Mouse (Mus musculus) A20 (cell line): ENCODE measurements around the gene Zfp668.

Source experiments
- DNase-seq: peaks from one replicate; pipeline ENCODE4 v3.0.0-alpha.2; 2011; ENCODE audit warnings: low read depth, low spot score

Gene Zfp668

DNA sequence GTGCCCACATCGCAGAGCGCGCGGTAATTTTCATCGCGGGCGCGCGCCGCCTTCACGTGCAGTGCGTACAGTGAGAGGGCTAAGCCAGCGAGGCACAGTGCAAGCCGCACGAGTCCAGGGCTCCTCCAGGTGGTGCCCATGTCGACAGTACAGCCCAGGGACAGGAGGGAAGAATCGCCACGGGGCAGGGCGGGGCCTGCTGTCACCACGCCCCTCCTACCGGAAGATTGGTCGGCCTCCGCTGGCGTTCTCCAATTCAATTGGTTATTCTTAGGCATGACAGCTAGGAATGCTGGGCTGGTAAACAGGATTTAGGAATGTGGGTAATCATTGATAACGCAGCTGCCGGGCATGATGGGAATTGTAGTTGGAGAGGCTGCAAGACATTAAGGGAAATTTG is 18.8 kb upstream of the Zfp668 start, which contains the start of the genes Gm21974 and Vkorc1:
Gene Gm21974 (minus strand): TSS at position 13 of the 400 bp plus-strand sequence.
Gene Vkorc1 (minus strand): TSS at position 176 of the 400 bp plus-strand sequence.
- peak; percentile 93 for DNase-seq

DNA sequence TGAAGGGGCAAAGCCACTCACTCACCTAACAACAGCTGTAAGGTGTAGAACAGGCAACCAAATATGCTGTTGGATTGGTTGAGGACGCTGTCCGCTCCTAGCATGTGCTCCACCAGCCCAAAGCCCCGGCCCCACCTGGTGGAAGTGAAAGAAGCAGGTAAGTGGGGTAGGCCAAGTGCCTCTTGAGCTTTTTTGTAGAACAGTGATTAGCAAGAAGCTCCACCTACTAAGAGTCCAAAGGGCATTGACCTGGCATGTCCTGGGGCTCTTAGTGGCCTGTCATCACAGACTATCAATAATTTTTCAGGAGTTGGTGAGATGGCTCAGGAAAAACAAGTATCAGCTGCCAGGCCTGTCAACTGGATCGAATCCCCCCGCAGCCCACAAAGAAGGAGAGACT is 17.9 kb upstream of the Zfp668 start:
- DNase-seq = peak; percentile 28

GRCm38 (mm10) chr7:127890798-127891197 is 14.2 kb upstream of the Zfp668 start, which contains the start of gene Prss53:
Prss53 (minus strand) TSS chr7:127890970.
- DNase-seq = no peak

DNA sequence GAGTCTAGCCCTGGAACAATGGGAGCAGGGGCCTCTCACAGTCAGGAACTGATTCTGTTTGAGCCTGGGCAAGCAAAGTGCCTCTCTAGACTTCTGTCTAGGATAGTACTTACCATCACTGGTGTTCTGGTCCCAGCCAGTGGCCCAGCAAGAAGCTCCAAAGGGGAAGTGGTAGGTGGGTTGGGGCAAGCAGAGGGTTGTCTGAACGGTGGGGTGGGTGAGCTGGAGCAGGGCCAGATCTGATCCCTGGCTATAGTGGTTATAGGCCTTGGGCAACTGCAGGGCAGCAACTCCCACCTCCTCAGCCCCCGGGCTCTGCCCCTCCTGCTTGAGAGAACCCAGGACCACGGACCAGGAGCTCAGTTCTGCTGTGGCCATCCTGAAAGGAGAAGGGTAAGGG is 12.2 kb upstream of the Zfp668 start:
- no peak for DNase-seq

DNA sequence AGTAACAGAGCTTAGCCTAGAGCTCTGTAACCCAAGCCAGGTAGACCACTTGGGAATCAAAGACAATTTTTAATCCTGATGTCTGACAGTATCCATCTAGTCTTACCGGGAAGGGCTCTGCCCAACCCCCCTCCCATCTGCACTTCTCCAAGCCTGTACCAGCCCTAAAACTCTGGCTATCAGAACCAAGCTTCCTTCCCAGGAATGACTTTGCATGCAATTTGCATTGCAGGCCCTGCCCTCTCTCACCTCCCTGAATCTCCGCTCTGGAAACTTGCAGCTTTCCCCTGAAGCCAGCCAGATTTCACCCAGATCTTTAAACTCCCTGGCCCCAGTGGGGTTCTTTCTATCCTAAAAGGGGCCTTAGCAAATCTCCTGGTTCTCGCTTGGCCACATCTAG is 11.2 kb upstream of the Zfp668 start:
- DNase-seq = no peak

- DNase-seq = no peak
Observed at GRCm38 (mm10) chr7:127887191-127887590, 10.6 kb upstream of the Zfp668 start.

DNA sequence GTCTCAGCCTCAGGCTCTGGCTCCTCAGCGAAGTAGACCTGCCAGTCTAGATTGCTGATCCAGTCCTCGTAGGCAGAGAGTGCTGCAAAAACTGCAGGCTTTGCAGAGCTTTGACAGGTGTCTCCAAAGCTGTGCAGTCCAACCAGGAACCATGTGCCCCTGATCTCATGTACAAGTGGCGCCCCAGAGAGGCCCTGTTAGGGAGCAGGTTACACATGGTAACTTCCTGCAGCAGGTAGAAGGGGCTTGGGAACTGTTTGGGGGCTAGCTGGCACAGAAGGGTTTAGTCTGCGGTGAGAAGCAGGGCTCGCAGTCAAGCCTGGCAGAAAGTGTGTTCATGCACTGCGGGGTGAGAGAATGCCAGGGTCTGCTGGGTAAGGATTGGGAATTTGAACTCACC is 9.9 kb upstream of the Zfp668 start:
- no peak for DNase-seq

- DNase-seq = no peak
Observed at GRCm38 (mm10) chr7:127885951-127886350, 9.3 kb upstream of the Zfp668 start.

DNA sequence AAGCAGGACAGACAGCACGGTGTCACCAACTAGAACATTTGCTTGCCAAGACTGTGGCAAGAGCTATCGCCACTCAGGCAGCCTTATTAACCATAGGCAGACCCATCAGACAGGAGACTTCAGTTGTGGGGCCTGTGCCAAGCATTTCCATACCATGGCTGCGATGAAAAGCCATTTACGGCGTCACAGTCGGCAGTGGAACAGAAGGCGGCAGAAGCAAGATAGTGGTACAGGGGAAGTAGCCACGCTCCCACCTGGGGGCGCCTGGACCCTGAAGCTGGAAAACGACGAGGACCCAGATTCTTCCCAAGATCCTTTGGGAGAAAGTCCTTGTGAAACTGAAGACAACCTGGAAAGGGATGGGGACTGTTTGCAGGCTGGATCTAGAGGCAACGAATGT is 3.8 kb upstream of the Zfp668 start:
- no peak for DNase-seq

GRCm38 (mm10) chr7:127879301-127879700 is 2.7 kb upstream of the Zfp668 start:
- DNase-seq = no peak

- DNase-seq = peak; percentile 94
Observed at GRCm38 (mm10) chr7:127876041-127876466, 574 bp downstream of the Zfp668 start, which contains the start of gene Zfp646. Zfp646 (plus strand) TSS chr7:127876221.

DNA sequence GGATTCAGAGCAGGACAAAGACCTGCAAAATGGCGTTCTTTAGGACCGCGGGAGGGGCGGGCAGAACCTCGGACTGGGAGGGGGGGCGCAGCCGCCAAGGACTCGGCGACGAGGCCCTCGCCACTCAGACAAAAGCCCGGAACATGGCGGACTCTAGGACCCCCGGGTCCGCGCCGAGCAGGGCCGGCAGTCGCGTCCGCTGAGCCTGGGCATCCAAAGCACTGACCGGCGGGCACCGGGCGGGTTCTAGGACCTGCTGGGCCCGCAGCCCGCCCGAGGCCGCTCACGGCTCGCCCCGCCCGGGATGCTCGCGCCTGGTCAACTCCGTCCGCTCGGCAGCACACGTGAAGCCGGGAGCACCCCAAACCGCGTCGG is 1.0 kb downstream of the Zfp668 start:
- peak; percentile 94 for DNase-seq

DNA sequence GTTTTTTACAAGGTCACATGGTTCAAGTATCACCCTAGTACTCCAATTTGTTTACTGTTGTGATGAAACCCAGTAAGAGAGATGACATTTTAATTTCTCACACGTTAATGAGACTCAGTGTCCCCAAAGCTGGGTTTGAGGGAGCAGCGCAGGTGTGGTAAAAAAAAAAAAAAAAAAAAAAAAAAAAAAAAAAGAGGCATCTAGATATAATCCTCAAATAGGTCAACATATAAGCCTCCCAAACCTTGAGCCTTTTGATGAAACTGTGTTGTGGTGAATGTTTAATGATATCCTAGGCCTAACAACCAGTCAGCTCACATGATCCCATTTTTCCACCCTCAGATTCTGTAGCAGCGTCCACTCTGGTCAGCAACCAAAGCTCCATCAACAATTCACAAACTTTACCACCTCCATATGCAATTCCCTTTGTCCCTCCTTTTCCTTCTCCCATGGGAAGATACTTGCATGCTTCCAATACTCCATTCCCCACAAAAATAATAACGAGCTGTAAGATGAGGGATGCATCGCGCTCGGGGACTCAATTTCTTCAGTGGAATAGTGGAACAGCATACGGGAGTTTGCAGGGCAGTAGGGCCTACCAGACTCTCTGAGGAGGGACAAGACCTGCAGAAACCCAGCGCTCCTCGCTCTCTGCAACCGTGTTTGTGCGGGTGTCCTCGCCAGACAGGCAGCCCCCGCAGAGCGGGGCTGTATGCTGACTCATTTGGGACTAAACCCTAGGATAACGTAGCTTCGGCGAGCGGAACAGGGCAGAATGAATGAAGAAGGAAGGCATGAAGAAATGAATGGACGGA is 1.6 kb downstream of the Zfp668 start:
- DNase-seq = no peak

- DNase-seq = peak; percentile 44
Observed at GRCm38 (mm10) chr7:127870136-127870821, 6.3 kb downstream of the Zfp668 start.

GRCm38 (mm10) chr7:127869149-127869810 is 7.3 kb downstream of the Zfp668 start:
- no peak for DNase-seq

- DNase-seq = no peak
Observed at GRCm38 (mm10) chr7:127867641-127868040, 9.0 kb downstream of the Zfp668 start.

DNA sequence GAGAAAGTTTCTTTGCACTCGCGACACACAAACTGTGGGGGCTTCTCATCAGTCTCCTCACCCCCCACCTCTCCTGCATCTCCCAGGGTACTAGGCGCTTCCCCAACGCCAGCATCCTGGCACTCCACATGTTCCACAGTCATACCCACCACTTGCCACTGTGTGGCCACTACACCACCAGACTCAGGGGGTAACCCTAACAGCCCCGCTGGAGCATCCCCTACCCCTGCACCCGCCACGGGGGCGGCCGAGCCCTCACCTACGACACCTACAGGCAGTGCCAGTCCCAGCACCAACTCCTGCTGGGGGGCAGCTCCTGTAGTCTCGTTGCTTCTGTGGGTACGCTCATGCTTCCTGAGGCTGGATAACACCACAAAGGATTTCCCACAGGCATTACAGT is 10.2 kb downstream of the Zfp668 start:
- DNase-seq = no peak

DNA sequence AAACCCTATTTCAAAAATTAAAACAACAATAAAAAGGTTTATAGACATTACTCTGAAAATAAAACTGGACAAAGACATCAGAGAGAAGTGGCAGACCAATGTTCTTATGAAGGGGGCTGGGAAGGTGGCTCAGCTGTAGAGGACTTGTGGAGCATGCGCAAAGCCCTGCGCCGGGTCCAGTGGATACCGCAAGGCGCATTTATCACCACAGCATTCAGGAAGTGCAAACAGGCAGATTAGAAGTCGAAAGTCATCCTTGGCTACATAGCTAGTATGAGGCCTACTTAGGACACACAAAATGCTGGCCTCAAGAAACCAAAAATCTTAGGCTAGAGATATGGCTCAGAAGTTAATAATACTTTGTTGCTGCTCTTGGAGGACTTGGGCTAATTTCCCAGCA is 18.4 kb downstream of the Zfp668 start:
- no peak for DNase-seq

- no peak for DNase-seq
Observed at GRCm38 (mm10) chr7:127850906-127851305, 25.7 kb downstream of the Zfp668 start.

- DNase-seq = no peak
Observed at GRCm38 (mm10) chr7:127849973-127850875, 26.4 kb downstream of the Zfp668 start.
